Mouse (Mus musculus) CH12.LX (cell line): ENCODE data around the gene Lmf2. TPM values are rescaled to one million over a fixed set of nuclear protein-coding genes. Genes with fewer than 3 reads are reported as not detected.

Experiments used
- DNase-seq: peaks from one replicate; pipeline ENCODE4 v3.0.0-alpha.2; 2013; ENCODE audit errors: extremely low read depth
- H3K27ac ChIP-seq: 2 replicates; pipeline ENCODE4 v1.5.1; 2012; ENCODE audit warnings: low read depth, mild to moderate bottlenecking, control low read depth, moderate library complexity; ENCODE audit not compliant: insufficient read depth
- H3K27me3 ChIP-seq: replicated peaks from 2 replicates; pipeline ENCODE3; 2012; ENCODE audit warnings: inconsistent platforms
- H3K36me3 ChIP-seq, 2 experiments: replicated peaks in 1 of 2; 2 replicates each; pipeline versions ENCODE3 to v1.6.1; 2012; ENCODE audit warnings: inconsistent platforms in 1 of 2, low read length in 1 of 2, mild to moderate bottlenecking in 1 of 2, mixed read lengths in 1 of 2, moderate library complexity in 1 of 2; ENCODE audit not compliant: control insufficient read depth in 1 of 2, insufficient read depth in 1 of 2
- H3K4me1 ChIP-seq, 2 experiments: 2 replicates each; pipeline ENCODE4 v1.6.1; 2012; ENCODE audit warnings: inconsistent platforms in 1 of 2, moderate library complexity in 1 of 2; ENCODE audit not compliant: insufficient read depth in 2 of 2, control insufficient read depth in 1 of 2
- H3K4me2 ChIP-seq: 2 replicates; pipeline ENCODE4 v1.6.1; 2012; ENCODE audit warnings: low read depth, mild to moderate bottlenecking, control low read depth; ENCODE audit not compliant: poor library complexity, insufficient read depth, severe bottlenecking
- H3K4me3 ChIP-seq, 3 experiments: fragments of 150-350 bp in 1 of 3; sonication (generic) in 1 of 3; replicated peaks in 1 of 3; 2 replicates each; pipeline versions ENCODE3 to v1.5.1; 2011 to 2012; ENCODE audit warnings: low read depth in 2 of 3, low read length in 2 of 3, mild to moderate bottlenecking in 2 of 3, moderate library complexity in 2 of 3, control low read depth in 1 of 3, improper control_type of control experiment in 1 of 3, inconsistent platforms in 1 of 3, mixed read lengths in 1 of 3; ENCODE audit not compliant: poor library complexity in 1 of 3
- H3K79me2 ChIP-seq: replicated peaks from 2 replicates; pipeline ENCODE4 v1.6.1; 2012; ENCODE audit warnings: mild to moderate bottlenecking, moderate library complexity; ENCODE audit not compliant: control insufficient read depth, poor library complexity, insufficient read depth, severe bottlenecking; ENCODE audit errors: extremely low read depth
- H3K9ac ChIP-seq: 2 replicates; pipeline ENCODE4 v1.6.1; 2012; ENCODE audit warnings: low read depth, mild to moderate bottlenecking, control low read depth, moderate library complexity; ENCODE audit not compliant: insufficient read depth
- H3K9me3 ChIP-seq: replicated peaks from 2 replicates; pipeline ENCODE3; 2012; ENCODE audit warnings: low read length, inconsistent platforms, mixed read lengths
- BHLHE40 ChIP-seq: IDR thresholded peaks from 2 replicates; pipeline ENCODE4 v1.6.1; 2011; ENCODE audit warnings: mild to moderate bottlenecking, low read depth, low read length, improper control_type of control experiment
- ETS1 ChIP-seq: conservative IDR thresholded peaks from 2 replicates; pipeline ENCODE4 v1.6.1; 2012; ENCODE audit warnings: low read depth, mild to moderate bottlenecking, inconsistent platforms, low read length, improper control_type of control experiment, moderate library complexity
- GABPA ChIP-seq: IDR thresholded peaks from 2 replicates; pipeline ENCODE4 v1.6.1; 2012; ENCODE audit warnings: low read depth, low read length, improper control_type of control experiment, inconsistent platforms; ENCODE audit not compliant: insufficient replicate concordance
- HCFC1 ChIP-seq: IDR thresholded peaks from 2 replicates; pipeline ENCODE4 v1.6.1; 2012; ENCODE audit warnings: low read depth, mild to moderate bottlenecking, inconsistent platforms, low read length, improper control_type of control experiment
- IRF4 ChIP-seq: IDR thresholded peaks from 2 replicates; pipeline ENCODE4 v1.6.1; 2014; ENCODE audit warnings: low read depth, mild to moderate bottlenecking, inconsistent platforms, low read length, improper control_type of control experiment
- JUN ChIP-seq: IDR thresholded peaks from 2 replicates; pipeline ENCODE4 v1.6.1; 2011; ENCODE audit warnings: low read depth, mild to moderate bottlenecking, low read length, improper control_type of control experiment, moderate library complexity; ENCODE audit not compliant: insufficient read depth
- JUND ChIP-seq: conservative IDR thresholded peaks from 2 replicates; pipeline ENCODE4 v1.6.1; 2011; ENCODE audit warnings: low read depth, low read length, improper control_type of control experiment
- MAFK ChIP-seq: IDR thresholded peaks from 2 replicates; pipeline ENCODE4 v1.6.1; 2011; ENCODE audit warnings: low read length, improper control_type of control experiment; ENCODE audit not compliant: insufficient replicate concordance
- MAX ChIP-seq: IDR thresholded peaks from 2 replicates; pipeline ENCODE4 v1.6.1; 2011; ENCODE audit warnings: low read length, improper control_type of control experiment
- MAZ ChIP-seq: IDR thresholded peaks from 2 replicates; pipeline ENCODE4 v1.6.1; 2012; ENCODE audit warnings: low read depth, mild to moderate bottlenecking, inconsistent platforms, low read length, improper control_type of control experiment, moderate library complexity
- MEF2A ChIP-seq: IDR thresholded peaks from 2 replicates; pipeline ENCODE4 v1.6.1; 2014; ENCODE audit warnings: low read depth, mild to moderate bottlenecking, inconsistent platforms, low read length, improper control_type of control experiment, borderline replicate concordance
- MYC ChIP-seq: IDR thresholded peaks from 2 replicates; pipeline ENCODE4 v1.6.1; 2011; ENCODE audit warnings: low read depth, mild to moderate bottlenecking, improper control_type of control experiment, low read length
- NRF1 ChIP-seq: IDR thresholded peaks from 2 replicates; pipeline ENCODE4 v1.6.1; 2014; ENCODE audit warnings: low read depth, mild to moderate bottlenecking, inconsistent platforms, low read length, improper control_type of control experiment, moderate library complexity
- PAX5 ChIP-seq: IDR thresholded peaks from 2 replicates; pipeline ENCODE4 v1.6.1; 2012; ENCODE audit warnings: low read length, inconsistent platforms, mixed read lengths
- POLR2A ChIP-seq: IDR thresholded peaks from 2 replicates; pipeline ENCODE4 v1.6.1; 2011; ENCODE audit warnings: low read depth, mild to moderate bottlenecking, improper control_type of control experiment, low read length
- POLR2AphosphoS2 ChIP-seq: IDR thresholded peaks from 2 replicates; pipeline ENCODE4 v1.6.1; 2011; ENCODE audit warnings: low read depth, low read length, improper control_type of control experiment
- RAD21 ChIP-seq: IDR thresholded peaks from 2 replicates; pipeline ENCODE4 v1.6.1; 2011; ENCODE audit warnings: low read depth, mild to moderate bottlenecking, low read length, improper control_type of control experiment, moderate library complexity
- TBP ChIP-seq: conservative IDR thresholded peaks from 2 replicates; pipeline ENCODE4 v1.6.1; 2011; ENCODE audit warnings: low read depth, low read length, improper control_type of control experiment
- TCF12 ChIP-seq: IDR thresholded peaks from 2 replicates; pipeline ENCODE4 v1.6.1; 2014; ENCODE audit warnings: low read depth, mild to moderate bottlenecking, inconsistent platforms, low read length, improper control_type of control experiment
- UBTF ChIP-seq: IDR thresholded peaks from 2 replicates; pipeline ENCODE4 v1.6.1; 2012; ENCODE audit warnings: low read depth, mild to moderate bottlenecking, inconsistent platforms, low read length, improper control_type of control experiment, moderate library complexity
- USF2 ChIP-seq: conservative IDR thresholded peaks from 2 replicates; pipeline ENCODE4 v1.6.1; 2011; ENCODE audit warnings: low read depth, low read length, improper control_type of control experiment
- ZC3H11A ChIP-seq: IDR thresholded peaks from 2 replicates; pipeline ENCODE4 v1.6.1; 2012; ENCODE audit warnings: low read depth, mild to moderate bottlenecking, inconsistent platforms, low read length, improper control_type of control experiment
- ZKSCAN1 ChIP-seq: IDR thresholded peaks from 2 replicates; pipeline ENCODE4 v1.6.1; 2012; ENCODE audit warnings: low read depth, inconsistent platforms, low read length, improper control_type of control experiment, borderline replicate concordance
- ZNF384 ChIP-seq: IDR thresholded peaks from 2 replicates; pipeline ENCODE4 v1.6.1; 2012; ENCODE audit warnings: low read depth, low read length, improper control_type of control experiment, inconsistent platforms
- dilution Hi-C: fragments of 300-500 bp; cut with MboI; formaldehyde crosslinking; loops from 2 replicates; pipeline ENCODE4 v1.14.3; 2020; ENCODE audit warnings: low sequenced_read_pairs; ENCODE audit not compliant: extremely low pct_unique_long_range_greater_than_20kb, extremely low pct_ligation_motif_present
- in situ Hi-C: fragments of 300-500 bp; cut with MboI; formaldehyde crosslinking; loops from 3 replicates; pipeline ENCODE4 v1.14.3; 2019; ENCODE audit warnings: low sequenced_read_pairs, low pct_ligation_motif_present, low pct_unique_long_range_greater_than_20kb, mixed read lengths
- polyA plus RNA-seq: library from polyadenylated mRNA; unstranded; fragments of >175 nt; gene quantifications from 2 replicates; pipeline ENCODE4 v1.2.1, GENCODE M21; 2012; ENCODE audit warnings: low read depth; ENCODE audit not compliant: insufficient read length
- total RNA-seq, 2 experiments: library from RNA; depleted of rRNA; stranded (reverse); fragments of 300-350 nt in 1 of 2; fragments of >200 nt in 1 of 2; gene quantifications; 2 replicates each; pipeline ENCODE4 v1.2.3; 2012 to 2014

Gene Lmf2
- total and polyA plus RNA-seq, 3 experiments = 9.9 to 36.2 (median 18.5) TPM

- no peak for TF ChIP-seq JUN
- no peak for TF ChIP-seq RAD21
- no peak for TF ChIP-seq ZKSCAN1
- TF ChIP-seq USF2 = no peak
- peak; percentile 42; the same call in 1 of the 2 replicates for TF ChIP-seq POLR2A
- TF ChIP-seq HCFC1 = no peak; the same call in 1 of the 2 replicates
- TF ChIP-seq PAX5 = no peak
- TF ChIP-seq TCF12 = no peak
- no peak for TF ChIP-seq MAFK
- no peak for TF ChIP-seq MYC
- no peak for TF ChIP-seq ZC3H11A
- TF ChIP-seq TBP = peak; percentile 63; the same call in 1 of the 2 replicates
- no peak; the same call in 1 of the 2 replicates for TF ChIP-seq ETS1
- peak; percentile 91 for TF ChIP-seq ZNF384
- no peak for TF ChIP-seq POLR2AphosphoS2
- TF ChIP-seq MEF2A = no peak
- 0 out of 2 replicates have a peak, but pooled peaks have one; percentile 15 for TF ChIP-seq MAX
- no peak for TF ChIP-seq IRF4
- no peak for TF ChIP-seq JUND
- TF ChIP-seq NRF1 = no peak
- no peak for TF ChIP-seq GABPA
- no peak for TF ChIP-seq MAZ
Measured at GRCm38 (mm10) chr15:89356372-89356771, 913 bp upstream of the Lmf2 start (continued).

- Histone ChIP-seq H3K27me3 (no peaks in the 10 kb centered on the region), H3K36me3 (peaks cover 36 to 61% of the 10 kb centered on the region in 2 experiments), H3K79me2 (peaks cover 45% of the 10 kb centered on the region), H3K27ac (no peak overlapping the region), H3K9me3 (no peaks in the 10 kb centered on the region), H3K9ac (peak overlapping the region; percentile 50), H3K4me2 (peak overlapping the region; percentile 65), H3K4me1 (peaks cover 15 to 36% of the 10 kb centered on the region in 2 experiments), H3K4me3 (peak overlapping the region; percentile 71 to 88 (median 85))
- no peak for DNase-seq
- in situ Hi-C loops (loop anchor here (25.0 kb wide), 1 partner anchor 242 kb away; the partner anchor contains the start of gene Tubgcp6), dilution Hi-C loops (no loop called here)
- TF ChIP-seq UBTF (no peak), RAD21 (no peak), BHLHE40 (no peak), ZC3H11A (no peak)
Measured at GRCm38 (mm10) chr15:89354455-89354854, 1.0 kb downstream of the Lmf2 start.
